Mouse (Mus musculus): ENCODE results near the gene Mpp4. TPM values are rescaled to one million over a fixed set of nuclear protein-coding genes. Genes with fewer than 3 reads are reported as not detected.

The Mpp4 gene
- total RNA-seq (2021): 1 to 10 TPM; 1.9 TPM

DNA sequence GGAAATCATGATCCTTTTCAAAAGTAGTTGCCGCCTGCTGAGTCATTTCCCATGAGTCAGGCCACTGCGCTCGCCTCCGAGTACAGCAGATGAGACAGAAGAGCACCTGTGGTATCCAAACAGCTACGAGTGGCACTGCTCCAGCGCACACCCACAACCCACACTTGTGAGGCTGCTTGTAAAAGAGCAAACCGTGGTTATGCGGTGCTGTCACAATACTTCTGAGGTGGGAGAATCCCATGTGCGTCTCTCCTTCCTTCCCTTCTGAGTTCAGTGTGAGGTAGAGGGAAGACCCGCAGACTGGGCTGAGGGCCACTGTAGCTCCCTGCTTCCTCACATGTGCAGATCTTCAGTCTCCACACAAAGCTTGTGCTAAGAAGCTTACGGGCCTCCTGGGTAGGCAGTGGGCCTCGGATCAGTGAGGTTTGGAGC lies at the start of gene Mpp4:
Mpp4 (minus strand) TSS at position 360 of the 432 bp plus-strand sequence.
- DNase-seq: peak; percentile 64 to 71

- DNase-seq: no peak
Observed at GRCm38 (mm10) chr1:59212951-59213350, 49.8 kb upstream of the Mpp4 start.

DNA sequence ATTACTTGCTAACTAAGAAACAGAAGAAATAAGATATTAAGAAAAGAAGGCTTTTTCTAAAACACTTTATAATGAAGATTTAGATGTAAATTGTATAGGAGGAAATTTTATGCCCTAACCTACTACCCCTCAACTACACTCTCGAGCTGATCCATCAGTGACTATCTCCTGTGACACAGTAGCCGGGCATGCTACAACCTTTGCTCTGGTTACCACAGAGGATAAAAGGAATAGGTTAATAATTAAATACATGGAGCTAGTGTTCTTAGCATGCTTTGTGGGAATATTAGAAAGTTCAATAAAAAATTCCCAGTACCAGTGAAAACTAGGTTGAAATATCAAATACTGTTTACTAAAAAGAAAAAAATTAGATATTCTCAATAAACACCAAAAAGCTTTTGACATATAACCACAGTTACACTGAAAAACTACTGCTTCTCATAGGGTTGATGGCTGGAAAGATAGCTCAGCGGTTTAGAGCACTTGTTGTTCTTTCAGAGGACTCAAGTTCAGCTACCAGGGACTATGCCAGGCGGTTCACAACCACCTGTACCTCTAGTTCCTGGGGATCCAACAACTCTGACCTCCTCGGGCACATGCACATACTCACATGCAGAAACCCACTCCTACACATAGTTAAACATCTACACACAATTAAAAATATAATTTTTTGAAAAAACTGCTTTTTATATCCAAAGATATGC lies 49.0 kb upstream of the Mpp4 start:
- DNase-seq: no peak

DNA sequence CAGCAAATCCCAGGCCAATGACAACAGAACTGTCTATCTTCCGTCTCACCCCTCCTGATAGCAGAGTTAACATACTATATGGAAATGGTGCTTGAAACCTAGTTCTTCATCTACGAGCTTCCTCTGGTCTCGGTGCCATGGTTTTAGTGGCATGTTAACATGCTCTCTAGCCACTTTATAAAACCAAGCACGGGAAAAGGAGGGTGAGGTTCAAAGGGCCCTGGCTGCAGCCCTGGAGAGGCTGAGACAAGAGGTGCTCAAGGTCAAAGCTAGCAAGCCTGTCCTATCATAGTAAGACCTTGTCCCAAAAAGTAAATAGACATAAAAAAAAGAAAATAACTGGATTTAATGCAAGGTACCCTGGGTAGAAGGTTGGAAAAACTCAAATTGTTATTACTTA lies 48.5 kb upstream of the Mpp4 start:
- no peak for DNase-seq

GRCm38 (mm10) chr1:59208331-59208730 lies 45.1 kb upstream of the Mpp4 start:
- DNase-seq: no peak

GRCm38 (mm10) chr1:59204489-59204888 lies 41.3 kb upstream of the Mpp4 start:
- no peak for DNase-seq

DNA sequence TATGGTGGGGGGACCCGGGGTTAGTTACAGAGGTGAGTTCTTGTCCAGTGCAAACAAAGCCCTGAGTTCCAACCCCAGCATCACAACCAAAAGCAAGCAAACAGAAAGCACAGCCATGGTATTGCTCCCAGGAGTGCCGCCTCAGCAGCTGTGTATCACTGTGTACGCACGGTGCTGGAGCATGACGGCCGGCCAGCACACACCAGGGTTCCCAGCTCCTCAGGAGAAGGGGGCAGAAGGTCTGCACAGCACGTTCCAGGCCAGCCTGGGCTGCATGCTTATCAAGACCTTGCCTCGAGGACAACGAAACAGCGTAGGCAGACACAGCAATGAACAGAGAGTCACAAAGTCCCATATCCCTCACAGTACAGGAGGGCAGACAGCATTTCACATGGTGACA lies 39.2 kb upstream of the Mpp4 start:
- DNase-seq: no peak

- no peak for DNase-seq
Observed at GRCm38 (mm10) chr1:59201561-59201960, 38.4 kb upstream of the Mpp4 start.

DNA sequence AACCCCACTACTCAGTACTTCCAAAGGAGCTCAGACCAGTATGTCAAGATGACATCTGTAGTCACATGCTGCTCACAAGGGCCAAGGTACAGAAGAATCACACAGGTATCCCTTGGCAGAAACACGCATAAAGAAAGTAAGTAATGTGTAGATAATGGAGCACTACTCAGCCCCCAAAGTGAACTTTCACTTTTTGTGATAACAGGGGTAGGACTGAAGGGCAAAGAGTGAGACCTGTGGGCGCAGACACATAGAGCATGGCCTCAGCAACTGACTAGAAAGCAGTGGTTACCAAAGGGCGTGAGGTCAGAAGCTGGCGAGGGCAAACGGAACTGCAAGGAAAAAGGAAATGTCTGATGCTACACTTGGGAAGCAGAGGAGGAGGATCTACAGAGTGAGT lies 37.8 kb upstream of the Mpp4 start:
- no peak for DNase-seq

DNA sequence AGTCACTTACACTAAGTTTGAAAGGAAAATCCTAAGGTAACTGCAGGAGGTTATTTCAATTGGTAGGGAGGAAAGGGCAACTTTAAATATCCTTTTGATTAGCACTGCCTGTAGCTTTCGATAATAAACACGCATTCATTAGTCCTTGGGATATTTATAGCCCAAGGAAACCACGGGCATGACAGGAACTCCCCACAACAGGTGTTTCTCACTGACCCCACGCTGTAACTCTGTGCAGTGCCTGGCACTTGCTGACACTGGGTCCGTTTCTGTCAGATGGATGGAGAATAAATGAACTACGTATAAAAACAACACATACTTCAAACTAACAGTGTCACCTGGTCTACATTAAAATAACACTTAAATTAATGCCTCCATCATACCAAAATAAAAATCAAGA lies 31.8 kb upstream of the Mpp4 start:
- DNase-seq: no peak

DNA sequence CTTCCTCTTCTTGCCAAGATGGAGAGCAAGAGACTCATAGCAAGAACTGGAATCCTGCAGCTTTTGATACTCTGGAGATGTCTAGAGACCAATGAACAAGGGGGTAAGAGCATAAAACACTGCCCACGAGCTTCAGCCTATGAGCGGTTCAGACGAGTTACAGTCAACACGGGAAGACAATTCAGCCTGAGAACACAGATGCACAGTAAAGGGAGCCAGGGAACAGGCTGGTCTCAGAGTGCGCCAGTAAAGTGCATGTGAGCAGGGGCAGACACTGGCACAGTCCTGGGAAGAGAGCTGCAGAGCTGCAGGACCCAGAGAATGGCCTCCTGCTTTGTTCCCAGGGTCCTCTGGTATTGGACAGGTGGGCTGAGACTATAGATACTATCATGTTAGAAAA lies 24.6 kb upstream of the Mpp4 start:
- DNase-seq: peak; percentile 56 to 62

DNA sequence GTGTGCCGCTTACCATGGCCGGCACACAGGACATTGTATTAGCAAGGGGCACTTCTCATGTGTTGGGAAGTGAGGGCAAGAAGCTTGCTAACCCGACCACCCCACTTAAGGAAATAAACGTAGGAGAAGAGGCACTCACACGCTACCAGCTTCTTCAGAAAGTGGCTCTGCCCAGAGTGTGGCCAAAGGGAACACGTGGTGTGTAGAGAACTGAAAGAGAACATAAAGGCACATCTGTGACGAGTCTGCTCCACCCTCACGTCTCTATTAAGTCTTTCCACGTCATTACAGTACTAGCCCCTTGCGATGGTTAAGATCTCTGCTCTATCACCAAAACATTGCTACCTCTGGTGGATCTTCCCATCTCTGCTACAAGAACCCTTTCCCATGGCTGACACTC lies 23.1 kb upstream of the Mpp4 start:
- no peak for DNase-seq

GRCm38 (mm10) chr1:59185410-59185809 lies 22.2 kb upstream of the Mpp4 start:
- no peak for DNase-seq

GRCm38 (mm10) chr1:59183045-59183444 lies 19.9 kb upstream of the Mpp4 start:
- no peak for DNase-seq

- DNase-seq: no peak
Observed at GRCm38 (mm10) chr1:59182373-59182772, 19.2 kb upstream of the Mpp4 start.

- DNase-seq: no peak
Observed at GRCm38 (mm10) chr1:59180003-59180402, 16.8 kb upstream of the Mpp4 start.

GRCm38 (mm10) chr1:59178401-59178800 lies 15.2 kb upstream of the Mpp4 start:
- DNase-seq: no peak

DNA sequence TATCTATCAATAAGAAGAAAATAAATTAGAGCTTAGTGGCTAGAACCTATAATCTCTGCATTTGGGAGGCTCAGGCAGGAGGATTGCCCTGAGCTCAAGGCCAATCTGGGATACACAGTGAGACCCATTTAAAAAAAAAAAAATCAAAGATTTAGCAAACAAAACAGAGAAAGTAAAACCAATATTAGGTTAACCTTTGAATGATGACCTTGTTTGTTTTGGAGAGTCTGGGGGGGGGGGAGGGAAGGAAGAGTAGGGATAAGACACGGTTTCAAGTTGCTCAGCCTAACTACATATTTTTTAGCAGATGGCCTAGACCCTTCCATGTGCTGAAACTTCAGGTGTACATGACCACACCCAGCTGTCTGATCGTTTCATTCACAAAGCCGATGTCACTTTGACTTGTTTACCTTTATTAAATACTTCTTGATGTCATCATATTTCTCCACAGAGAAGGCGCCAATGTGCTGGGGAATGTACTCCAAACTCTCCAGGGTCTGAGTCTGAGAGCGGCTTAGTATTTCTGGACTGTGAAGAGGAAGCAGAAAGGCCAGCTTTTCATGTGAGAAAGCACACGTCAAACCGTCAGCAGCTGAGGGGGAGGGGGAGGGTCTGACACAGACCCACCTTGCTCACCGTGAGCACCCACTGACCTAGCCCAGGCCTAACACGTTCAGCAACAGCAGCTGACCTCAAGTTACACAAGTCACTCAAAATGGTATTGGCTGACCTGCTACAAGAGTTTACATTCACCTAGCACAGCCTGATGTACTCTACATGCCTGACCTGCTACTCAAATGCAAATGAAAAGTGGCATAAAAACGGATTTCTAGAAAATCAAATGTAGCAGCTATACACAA lies 11.6 kb upstream of the Mpp4 start:
- no peak for DNase-seq

- no peak for DNase-seq
Observed at GRCm38 (mm10) chr1:59173023-59173422, 9.8 kb upstream of the Mpp4 start.

DNA sequence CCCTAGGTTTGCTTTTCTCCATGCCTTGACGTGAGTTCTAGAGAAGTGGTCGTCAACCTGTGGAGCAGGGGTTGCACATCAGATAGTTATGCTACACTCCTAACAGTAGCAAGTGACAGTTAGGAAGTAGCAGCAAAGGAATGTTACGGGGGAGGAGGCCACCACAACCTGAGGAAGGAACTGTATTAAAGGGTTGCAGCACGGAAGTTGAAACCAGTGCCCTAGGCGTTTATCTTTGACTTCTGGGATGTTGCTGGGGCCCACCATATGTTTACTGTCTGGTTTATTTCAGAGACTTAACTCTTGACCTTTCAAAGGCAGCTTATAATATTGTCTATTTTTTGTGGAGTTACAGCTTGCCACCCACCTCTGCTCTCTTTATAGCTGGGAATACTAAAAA lies 8.7 kb upstream of the Mpp4 start:
- DNase-seq: no peak

- DNase-seq: no peak
Observed at GRCm38 (mm10) chr1:59170290-59170689, 7.1 kb upstream of the Mpp4 start.

DNA sequence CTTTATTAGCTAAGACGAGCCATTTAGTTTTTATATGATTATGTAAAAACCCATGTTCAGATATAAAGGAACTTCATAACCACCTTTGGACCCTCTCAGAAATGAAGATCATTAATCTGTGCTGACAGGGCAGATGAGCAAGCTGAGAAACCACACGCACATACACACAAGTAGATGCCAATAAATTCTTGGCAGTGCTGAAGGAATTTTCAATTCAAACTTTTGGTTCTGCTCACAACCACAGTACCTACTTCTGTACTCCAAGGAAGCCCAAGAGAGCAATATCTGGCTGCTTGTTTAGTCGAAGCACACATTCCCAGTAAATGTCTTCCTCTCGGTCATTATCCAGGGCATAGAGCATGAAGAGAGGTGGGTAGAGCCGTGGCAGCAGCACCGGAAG lies 6.4 kb upstream of the Mpp4 start:
- no peak for DNase-seq

DNA sequence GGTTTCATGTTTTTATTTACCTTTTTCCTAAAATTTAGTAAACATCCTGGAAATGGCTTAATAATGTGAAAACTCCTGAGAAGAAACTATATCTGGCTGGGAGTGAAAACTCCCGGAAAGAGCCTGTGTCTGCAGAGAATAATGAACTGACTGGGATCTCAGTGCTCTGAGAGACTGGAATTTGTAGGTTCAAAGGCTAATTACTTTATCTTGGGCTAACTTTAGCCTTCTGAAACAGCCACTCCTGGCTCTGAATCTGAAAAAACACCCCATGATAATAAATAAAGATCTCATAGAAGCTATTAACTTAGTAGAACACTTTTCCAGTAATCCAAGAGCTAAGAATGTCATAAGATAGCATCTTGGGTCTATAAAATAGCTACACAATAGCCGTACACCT lies 5.4 kb upstream of the Mpp4 start:
- DNase-seq: no peak

All from layer of hippocampus, postnatal 36 days (tissue).